Mouse (Mus musculus) T-helper 2 cell (primary cell): ENCODE measurements at regions not wholly inside any gene's neighbourhood (a gene's known extent, or its start where the extent isn't known, plus 50 kb on each side); places are given as distances from the start of the nearest gene placed in this dataset.
"Not testable (repeated sequence)": the region's sequence is repeated elsewhere in the genome, so short reads cannot be mapped to it uniquely, and the experiment has no call there.

ENCODE experiments used
- in situ Hi-C: fragments of 300-600 bp; cut with MboI, MseI; formaldehyde crosslinking; loops from one replicate; pipeline ENCODE4 v1.15.1; 2025; ENCODE audit warnings: high pct_unique_total_duplicates

DNA sequence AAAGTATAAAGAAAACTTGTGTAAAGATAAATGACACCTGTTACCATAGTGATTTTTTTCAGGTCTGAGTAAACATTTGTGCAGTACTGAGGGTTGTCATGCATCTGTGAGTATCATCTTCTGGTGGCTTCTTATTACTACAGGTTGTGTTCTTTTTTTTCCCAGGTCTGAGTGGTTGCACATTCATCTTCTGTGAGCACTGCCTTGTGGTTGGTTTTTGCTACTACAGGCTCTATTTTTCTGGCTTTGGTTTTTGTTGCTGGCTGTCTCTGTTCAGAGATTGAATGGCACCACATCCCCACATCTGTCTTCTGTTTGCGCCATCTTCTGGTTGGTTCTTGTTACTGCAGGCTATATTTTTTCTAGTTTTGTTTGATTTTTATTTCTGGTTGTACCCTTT lies 81.8 kb upstream of the Gvin1 start:
- in situ Hi-C loops: not testable (repeated sequence)

DNA sequence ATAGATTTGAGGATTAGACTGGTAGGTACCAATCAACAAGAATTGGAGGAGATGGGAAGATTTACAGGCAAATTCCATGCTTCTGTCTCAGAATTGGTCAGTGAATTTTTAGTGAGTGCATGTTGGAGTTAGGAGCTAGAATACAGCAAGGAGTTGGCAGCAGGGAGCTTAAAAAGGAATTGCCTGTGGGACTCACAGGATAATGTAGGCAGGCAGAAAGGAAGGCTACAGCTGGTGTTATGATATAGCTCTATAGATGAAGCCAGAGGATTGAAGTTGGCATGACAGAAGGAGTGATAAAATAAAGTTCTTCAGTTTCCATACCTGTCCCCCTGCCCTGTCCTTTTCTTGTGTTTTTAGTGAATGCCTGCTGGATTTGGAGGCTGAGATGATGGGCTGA lies 69.7 kb upstream of the Gvin1 start:
- in situ Hi-C loops: not testable (repeated sequence)

DNA sequence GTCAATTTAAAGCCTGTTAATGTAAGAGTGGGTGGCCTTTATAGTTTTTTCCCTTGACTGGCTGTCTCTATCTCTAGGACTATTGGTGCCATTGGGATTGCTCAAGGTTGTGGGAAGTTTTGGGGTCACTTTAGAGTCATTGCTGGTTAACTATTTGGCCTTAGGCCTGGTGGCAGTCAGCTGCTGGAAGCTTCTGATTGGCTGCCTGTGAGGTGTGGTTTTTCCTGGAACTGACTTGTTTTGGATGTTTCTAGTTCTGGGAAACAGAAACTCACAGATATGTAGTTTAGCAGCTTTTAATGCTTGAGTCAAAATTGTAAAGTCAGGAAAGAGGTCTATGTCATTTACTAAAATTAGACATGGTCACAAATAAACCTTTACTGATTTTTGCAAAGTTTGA lies 64.8 kb upstream of the Gvin1 start:
- in situ Hi-C loops: loop anchor here (10.0 kb wide), 1 partner anchor 125 kb away; no protein-coding TSS in a partner anchor

DNA sequence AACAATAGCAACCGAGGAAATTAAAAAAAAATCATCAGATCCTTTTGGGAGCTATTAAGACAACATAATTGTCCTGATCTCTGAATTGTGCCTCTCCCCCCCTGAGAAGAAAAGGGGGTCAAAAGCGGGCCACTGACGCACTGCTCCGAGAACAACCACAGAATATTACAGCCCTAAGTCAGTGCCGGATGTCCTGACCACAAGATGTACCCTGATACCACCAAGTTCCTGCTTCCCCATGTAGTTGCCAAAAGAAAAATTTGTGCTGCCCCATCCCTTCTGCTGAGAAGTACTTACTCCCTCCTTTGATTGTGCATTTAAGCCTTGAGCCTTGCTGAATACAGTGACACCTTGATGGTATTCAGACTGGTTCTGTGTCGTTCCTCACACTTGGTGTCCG lies 55.8 kb upstream of the Gvin1 start:
- in situ Hi-C loops: loop anchor here (5.0 to 10.0 kb wide), 2 partner anchors 116 to 239 kb away; no protein-coding TSS in a partner anchor
